Mouse (Mus musculus): ENCODE measurements around the gene Vac14. TPM values are rescaled to one million over a fixed set of nuclear protein-coding genes. Genes with fewer than 3 reads are reported as not detected.

The Vac14 gene
- polyA plus RNA-seq, 1 experiment from 2014 or later, result 27.0 TPM

- H3K9me3 ChIP-seq, result no peaks in the 10 kb centered on the region
- H3K36me3 ChIP-seq (replicated peaks), result peaks cover 36% of the 10 kb centered on the region
- H3K27ac ChIP-seq, result no peak overlapping the region
- no peak for ATAC-seq (ENCODE audit: low FRiP score)
- H3K27me3 ChIP-seq, result no peaks in the 10 kb centered on the region
- 88% methylated on average over 8 of the region's 8 CpGs for whole genome bisulfite sequencing
- H3K4me1 ChIP-seq, result no peaks in the 10 kb centered on the region
- H3K4me3 ChIP-seq (replicated peaks), result no peak overlapping the region
- H3K4me2 ChIP-seq, result no peak overlapping the region
- H3K9ac ChIP-seq, result no peak overlapping the region
Measured at GRCm38 (mm10) chr8:110630571-110631071, 12.2 kb downstream of the Vac14 start.

GRCm38 (mm10) chr8:110631201-110631600 lies 12.8 kb downstream of the Vac14 start:
- WGBS, result 96% methylated on average over 7 of the region's 7 CpGs

DNA sequence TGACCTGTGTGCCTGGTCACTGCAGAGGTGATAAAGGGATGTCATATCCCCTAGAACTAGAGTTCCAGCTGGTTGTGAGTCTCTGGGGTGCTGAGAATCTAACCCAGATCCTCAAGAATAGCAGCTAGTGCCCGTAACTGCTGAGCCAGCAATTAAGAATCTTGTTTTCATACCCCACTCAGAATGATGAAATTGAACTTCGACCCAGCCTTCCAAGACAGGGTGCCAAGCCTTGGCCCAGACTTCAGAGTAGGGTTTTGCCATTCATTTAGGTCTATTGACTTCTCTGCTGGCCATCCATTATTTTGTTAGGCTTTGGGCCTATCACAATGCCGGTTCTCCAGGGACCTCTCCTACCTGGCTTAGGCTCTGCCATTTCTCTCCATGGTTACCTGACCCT lies 15.4 kb downstream of the Vac14 start:
- H3K36me3 ChIP-seq (replicated peaks), result peaks cover 66% of the 10 kb centered on the region
- 94% methylated on average over 3 of the region's 3 CpGs for WGBS

More at GRCm38 (mm10) chr8:110631201-110631600, 12.8 kb downstream of the Vac14 start:
- Histone ChIP-seq H3K9ac (no peak overlapping the region), H3K36me3 (replicated peaks) (peaks cover 42% of the 10 kb centered on the region), H3K27me3 (no peaks in the 10 kb centered on the region), H3K27ac (no peak overlapping the region), H3K4me1 (no peaks in the 10 kb centered on the region), H3K4me3 (replicated peaks) (no peak overlapping the region), H3K4me2 (no peak overlapping the region), H3K9me3 (no peaks in the 10 kb centered on the region)
- ATAC-seq (ENCODE audit: low FRiP score), result no peak

GRCm38 (mm10) chr8:110636182-110636581 lies 17.8 kb downstream of the Vac14 start:
- Histone ChIP-seq H3K27ac (no peak overlapping the region), H3K9me3 (no peaks in the 10 kb centered on the region), H3K36me3 (replicated peaks) (peaks cover 69% of the 10 kb centered on the region), H3K4me1 (no peaks in the 10 kb centered on the region), H3K4me3 (replicated peaks) (no peak overlapping the region), H3K9ac (no peak overlapping the region), H3K27me3 (no peaks in the 10 kb centered on the region), H3K4me2 (no peak overlapping the region)
- ATAC-seq (ENCODE audit: low FRiP score), result no peak
- 97% methylated on average over 6 of the region's 6 CpGs for WGBS

More for the DNA sequence above, 15.4 kb downstream of the Vac14 start:
- Histone ChIP-seq H3K4me3 (replicated peaks) (no peak overlapping the region), H3K27ac (no peak overlapping the region), H3K4me2 (no peak overlapping the region), H3K27me3 (no peaks in the 10 kb centered on the region), H3K4me1 (no peaks in the 10 kb centered on the region), H3K9me3 (no peaks in the 10 kb centered on the region), H3K9ac (no peak overlapping the region)
- ATAC-seq (ENCODE audit: low FRiP score), result no peak

GRCm38 (mm10) chr8:110642331-110642730 lies 23.9 kb downstream of the Vac14 start:
- Histone ChIP-seq H3K27me3 (no peaks in the 10 kb centered on the region), H3K9me3 (no peaks in the 10 kb centered on the region), H3K4me1 (no peaks in the 10 kb centered on the region), H3K27ac (no peak overlapping the region), H3K4me3 (replicated peaks) (no peak overlapping the region), H3K36me3 (replicated peaks) (peaks cover 46% of the 10 kb centered on the region), H3K4me2 (no peak overlapping the region), H3K9ac (no peak overlapping the region)
- no peak for ATAC-seq (ENCODE audit: low FRiP score)
- WGBS, result 96% methylated on average over 5 of the region's 5 CpGs

GRCm38 (mm10) chr8:110643177-110643576 lies 24.8 kb downstream of the Vac14 start:
- Histone ChIP-seq H3K4me2 (no peak overlapping the region), H3K27me3 (no peaks in the 10 kb centered on the region), H3K9ac (no peak overlapping the region), H3K4me1 (no peaks in the 10 kb centered on the region), H3K9me3 (no peaks in the 10 kb centered on the region), H3K27ac (no peak overlapping the region), H3K4me3 (replicated peaks) (no peak overlapping the region), H3K36me3 (replicated peaks) (peaks cover 38% of the 10 kb centered on the region)
- WGBS, result 84% methylated on average over 4 of the region's 4 CpGs
- ATAC-seq (ENCODE audit: low FRiP score), result no peak

DNA sequence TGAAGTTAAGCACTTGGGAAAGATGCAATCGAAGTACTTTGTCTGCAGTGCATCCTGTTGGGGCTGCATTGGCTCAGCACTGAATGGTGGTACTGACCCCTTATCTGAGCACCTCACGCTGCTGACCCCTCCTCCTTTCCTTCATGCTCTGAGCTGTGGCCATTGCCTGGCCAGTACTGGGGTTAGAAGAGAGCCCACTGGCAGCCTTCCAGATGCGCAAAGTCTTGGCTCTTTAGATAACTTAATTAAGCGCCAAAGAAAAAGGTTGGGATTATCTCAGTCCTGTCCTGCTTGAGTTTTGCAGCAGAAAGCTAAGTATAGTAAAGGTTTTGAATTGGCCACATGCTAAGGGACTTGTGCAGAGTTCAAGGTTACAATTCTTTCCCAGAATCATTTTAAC lies 26.0 kb downstream of the Vac14 start:
- Histone ChIP-seq H3K9ac (no peak overlapping the region), H3K36me3 (replicated peaks) (peaks cover 35% of the 10 kb centered on the region), H3K4me2 (no peak overlapping the region), H3K4me1 (no peaks in the 10 kb centered on the region), H3K27ac (no peak overlapping the region), H3K27me3 (no peaks in the 10 kb centered on the region), H3K4me3 (replicated peaks) (no peak overlapping the region), H3K9me3 (no peaks in the 10 kb centered on the region)
- 87% methylated on average over 4 of the region's 4 CpGs for WGBS
- no peak for ATAC-seq (ENCODE audit: low FRiP score)

DNA sequence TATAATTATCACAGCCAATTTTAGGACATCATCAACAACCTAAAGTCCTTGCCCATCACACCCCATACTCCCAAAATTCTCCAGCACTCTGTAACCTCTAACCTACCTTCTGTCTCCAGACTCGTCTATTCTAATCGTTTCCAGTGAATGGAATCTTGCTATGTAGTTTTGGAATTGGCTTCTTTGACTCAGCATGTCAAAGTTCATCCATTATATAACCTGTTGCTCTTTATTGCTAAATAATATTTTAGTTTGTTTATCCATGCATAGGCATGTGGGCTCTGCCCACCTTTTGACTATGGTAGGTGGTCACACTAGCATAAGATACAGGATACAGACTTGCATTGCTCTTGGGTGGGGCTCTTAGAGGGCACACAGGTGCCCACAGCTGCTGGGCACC lies 26.5 kb downstream of the Vac14 start:
- no peak overlapping the region for H3K27ac ChIP-seq
- no peak overlapping the region for H3K9ac ChIP-seq
- no peaks in the 10 kb centered on the region for H3K4me1 ChIP-seq
- no peaks in the 10 kb centered on the region for H3K27me3 ChIP-seq
- 88% methylated on average over 2 of the region's 2 CpGs for WGBS
- H3K4me3 ChIP-seq (replicated peaks), result no peak overlapping the region
- no peak for ATAC-seq (ENCODE audit: low FRiP score)
- H3K4me2 ChIP-seq, result no peak overlapping the region
- H3K9me3 ChIP-seq, result no peaks in the 10 kb centered on the region
- peaks cover 40% of the 10 kb centered on the region for H3K36me3 ChIP-seq (replicated peaks)

- no peak overlapping the region for H3K27ac ChIP-seq
- WGBS, result 87% methylated on average over 3 of the region's 3 CpGs
- H3K9ac ChIP-seq, result no peak overlapping the region
- H3K4me3 ChIP-seq (replicated peaks), result no peak overlapping the region
- H3K36me3 ChIP-seq (replicated peaks), result peaks cover 41% of the 10 kb centered on the region
- H3K9me3 ChIP-seq, result no peaks in the 10 kb centered on the region
- no peaks in the 10 kb centered on the region for H3K27me3 ChIP-seq
- H3K4me1 ChIP-seq, result no peaks in the 10 kb centered on the region
- no peak for ATAC-seq (ENCODE audit: low FRiP score)
- H3K4me2 ChIP-seq, result no peak overlapping the region
Measured at GRCm38 (mm10) chr8:110645340-110645739, 27.0 kb downstream of the Vac14 start.

- peaks cover 49% of the 10 kb centered on the region for H3K36me3 ChIP-seq (replicated peaks)
- no peak for ATAC-seq (ENCODE audit: low FRiP score)
- 32% methylated on average over 6 of the region's 6 CpGs for WGBS
Measured at GRCm38 (mm10) chr8:110646064-110646463, 27.7 kb downstream of the Vac14 start.

DNA sequence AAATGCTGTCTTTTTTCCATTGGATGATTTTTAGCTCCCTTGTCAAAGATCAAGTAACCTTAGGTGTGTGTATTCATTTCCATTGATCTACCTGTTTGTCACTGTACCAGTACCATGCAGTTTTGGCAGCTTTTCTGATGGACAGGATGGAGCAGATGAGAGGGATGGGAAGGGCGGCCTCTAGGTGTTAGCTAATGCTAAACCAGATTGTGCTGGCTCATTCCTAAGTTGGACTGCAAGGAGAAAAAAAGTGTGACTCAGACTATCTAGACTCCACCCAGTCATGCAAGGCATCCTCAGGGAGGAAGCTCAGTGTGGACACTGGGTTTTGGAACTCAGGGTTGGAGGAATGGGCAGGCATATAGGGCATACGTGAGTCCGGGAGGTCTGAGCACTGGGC lies 30.2 kb downstream of the Vac14 start:
- Histone ChIP-seq H3K4me1 (no peaks in the 10 kb centered on the region), H3K36me3 (replicated peaks) (peaks cover 50% of the 10 kb centered on the region), H3K9me3 (no peaks in the 10 kb centered on the region), H3K4me3 (replicated peaks) (no peak overlapping the region), H3K27me3 (no peaks in the 10 kb centered on the region), H3K27ac (no peak overlapping the region), H3K9ac (no peak overlapping the region), H3K4me2 (no peak overlapping the region)
- 99% methylated on average over 3 of the region's 3 CpGs for WGBS
- ATAC-seq (ENCODE audit: low FRiP score), result no peak

More at GRCm38 (mm10) chr8:110646064-110646463, 27.7 kb downstream of the Vac14 start:
- no peak overlapping the region for H3K27ac ChIP-seq
- H3K9ac ChIP-seq, result no peak overlapping the region
- no peaks in the 10 kb centered on the region for H3K9me3 ChIP-seq
- no peak overlapping the region for H3K4me2 ChIP-seq
- H3K4me1 ChIP-seq, result no peaks in the 10 kb centered on the region
- H3K4me3 ChIP-seq (replicated peaks), result no peak overlapping the region
- no peaks in the 10 kb centered on the region for H3K27me3 ChIP-seq

DNA sequence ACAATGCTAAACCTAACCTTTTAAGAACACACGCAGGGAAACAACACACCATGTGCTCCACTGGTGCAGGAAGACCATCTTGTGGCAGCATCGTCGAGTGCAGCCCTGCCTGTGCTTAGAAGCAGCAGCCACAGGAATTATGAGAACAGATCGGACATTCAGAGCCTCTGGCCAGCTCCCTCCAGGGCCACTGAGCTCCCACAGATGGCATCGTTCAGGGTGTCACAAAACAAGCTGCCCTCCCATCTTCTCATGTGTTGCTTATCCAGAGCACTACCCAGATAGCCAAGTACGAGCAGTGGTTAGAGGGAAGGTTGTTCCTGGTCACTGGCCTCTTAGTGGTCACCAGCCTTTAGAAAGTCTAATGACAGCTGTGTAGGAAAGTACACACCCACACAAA lies 30.9 kb downstream of the Vac14 start:
- Histone ChIP-seq H3K9ac (no peak overlapping the region), H3K27ac (no peak overlapping the region), H3K4me1 (peaks cover 3% of the 10 kb centered on the region; the same call in 1 of the 2 replicates), H3K27me3 (no peaks in the 10 kb centered on the region), H3K4me2 (no peak overlapping the region), H3K4me3 (replicated peaks) (no peak overlapping the region), H3K9me3 (no peaks in the 10 kb centered on the region), H3K36me3 (replicated peaks) (peaks cover 55% of the 10 kb centered on the region)
- ATAC-seq (ENCODE audit: low FRiP score), result no peak
- 93% methylated on average over 6 of the region's 6 CpGs for WGBS

GRCm38 (mm10) chr8:110650838-110651237 lies 32.5 kb downstream of the Vac14 start:
- H3K36me3 ChIP-seq (replicated peaks), result peaks cover 48% of the 10 kb centered on the region
- 92% methylated on average over 9 of the region's 9 CpGs for WGBS

More at GRCm38 (mm10) chr8:110650838-110651237, 32.5 kb downstream of the Vac14 start:
- H3K9ac ChIP-seq, result no peak overlapping the region
- no peak overlapping the region for H3K27ac ChIP-seq
- H3K4me2 ChIP-seq, result no peak overlapping the region
- no peaks in the 10 kb centered on the region for H3K27me3 ChIP-seq
- peaks cover 10% of the 10 kb centered on the region for H3K4me1 ChIP-seq
- no peak for ATAC-seq (ENCODE audit: low FRiP score)
- H3K9me3 ChIP-seq, result no peaks in the 10 kb centered on the region
- no peak overlapping the region for H3K4me3 ChIP-seq (replicated peaks)

Data from forebrain, embryonic 12.5 days (tissue).